Mouse (Mus musculus): ENCODE measurements around the gene C2cd4d.

C2cd4d gene

GRCm38 (mm10) chr3:94362138-94362537, at the start of gene C2cd4d:
Gene C2cd4d, plus strand, starts transcription at chr3:94362438.
- 71% methylated on average over 7 of the region's 7 CpGs for WGBS

GRCm38 (mm10) chr3:94328681-94329080, 33.6 kb upstream of the C2cd4d start:
- 79% methylated on average over 3 of the region's 3 CpGs for WGBS

GRCm38 (mm10) chr3:94334442-94334841, 27.8 kb upstream of the C2cd4d start:
- 91% methylated on average over 4 of the region's 4 CpGs for WGBS

- WGBS: 89% methylated on average over 3 of the region's 3 CpGs
These were observed 23.7 kb upstream of the C2cd4d start for GRCm38 (mm10) chr3:94338522-94338921.

- WGBS: 52% methylated on average over 3 of the region's 3 CpGs
These were observed 20.2 kb upstream of the C2cd4d start, which contains the start of gene Them5 for GRCm38 (mm10) chr3:94341959-94342422. Gene Them5, plus strand, starts transcription at chr3:94342099.

GRCm38 (mm10) chr3:94342552-94342951, 19.7 kb upstream of the C2cd4d start:
- 84% methylated on average over 1 of the region's 1 CpGs for WGBS

- 92% methylated on average over 2 of the region's 2 CpGs for WGBS
These were observed 18.1 kb upstream of the C2cd4d start for GRCm38 (mm10) chr3:94344182-94344581.

GRCm38 (mm10) chr3:94344897-94345296, 17.3 kb upstream of the C2cd4d start:
- 73% methylated on average over 3 of the region's 3 CpGs for WGBS

GRCm38 (mm10) chr3:94348146-94348545, 14.1 kb upstream of the C2cd4d start:
- WGBS: 80% methylated on average over 2 of the region's 2 CpGs

- WGBS: 2% methylated on average over 1 of the region's 1 CpGs
These were observed 1.4 kb upstream of the C2cd4d start for GRCm38 (mm10) chr3:94360812-94361211.

- 9% methylated on average over 97 of the region's 97 CpGs for WGBS
These were observed 1.3 kb downstream of the C2cd4d start for GRCm38 (mm10) chr3:94363291-94364153.

GRCm38 (mm10) chr3:94364154-94364526, 1.9 kb downstream of the C2cd4d start:
- 10% methylated on average over 23 of the region's 23 CpGs for WGBS

- 10% methylated on average over 3 of the region's 3 CpGs for WGBS
These were observed 4.5 kb downstream of the C2cd4d start for GRCm38 (mm10) chr3:94366761-94367160.

GRCm38 (mm10) chr3:94367511-94367910, 5.3 kb downstream of the C2cd4d start:
- WGBS: 90% methylated on average over 6 of the region's 6 CpGs

- 79% methylated on average over 6 of the region's 6 CpGs for WGBS
These were observed 6.4 kb downstream of the C2cd4d start for GRCm38 (mm10) chr3:94368631-94369030.

- WGBS: 74% methylated on average over 2 of the region's 2 CpGs
These were observed 7.5 kb downstream of the C2cd4d start for GRCm38 (mm10) chr3:94369709-94370108.

- 19% methylated on average over 11 of the region's 11 CpGs for WGBS
These were observed 9.4 kb downstream of the C2cd4d start for GRCm38 (mm10) chr3:94371637-94372036.

- 8% methylated on average over 3 of the region's 3 CpGs for WGBS
These were observed 9.8 kb downstream of the C2cd4d start for GRCm38 (mm10) chr3:94372038-94372437.

GRCm38 (mm10) chr3:94372641-94373040, 10.4 kb downstream of the C2cd4d start, which contains the start of gene Rorc:
Gene Rorc, plus strand, starts transcription at chr3:94372794.
- 41% methylated on average over 5 of the region's 5 CpGs for WGBS

GRCm38 (mm10) chr3:94373090-94373489, 10.9 kb downstream of the C2cd4d start:
- 5% methylated on average over 10 of the region's 10 CpGs for WGBS

GRCm38 (mm10) chr3:94373597-94374011, 11.4 kb downstream of the C2cd4d start:
- 7% methylated on average over 5 of the region's 5 CpGs for WGBS

GRCm38 (mm10) chr3:94375146-94375545, 12.9 kb downstream of the C2cd4d start:
- WGBS: 92% methylated on average over 2 of the region's 2 CpGs

GRCm38 (mm10) chr3:94375861-94376260, 13.6 kb downstream of the C2cd4d start:
- 84% methylated on average over 5 of the region's 5 CpGs for WGBS
